Mouse (Mus musculus): ENCODE measurements around the gene Pih1d1.

DNA sequence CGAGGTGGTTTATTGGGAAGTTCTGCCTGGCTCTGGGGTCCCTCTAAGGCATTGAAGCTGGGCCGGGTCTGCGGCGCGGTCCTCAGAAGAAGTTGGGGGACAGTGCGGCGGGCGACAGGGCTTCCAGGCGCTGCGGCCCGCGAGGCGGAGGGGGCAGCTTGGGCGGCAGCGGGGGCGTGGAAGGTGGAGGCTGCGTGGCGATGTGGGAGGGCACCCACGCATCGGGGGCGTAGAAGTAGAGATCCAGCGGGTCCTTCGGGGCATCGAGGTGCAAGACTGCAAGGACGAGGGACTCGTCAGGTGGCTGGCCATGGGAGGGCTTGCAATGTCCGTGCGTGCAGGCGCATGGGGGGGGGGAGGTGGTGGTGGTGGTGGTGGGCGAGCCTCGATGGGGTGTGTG lies 22.3 kb downstream of the Pih1d1 start:
- TF ChIP-seq POLR2A (IDR thresholded peaks at IDR 0.05; ENCODE audit: insufficient read depth, low read depth, low read length) (no peak), CTCF (IDR thresholded peaks at IDR 0.05) (no peak), EP300 (IDR thresholded peaks at IDR 0.05; ENCODE audit: insufficient read depth, low read depth, low read length) (no peak)

Data from heart, adult 2 months (tissue).